Mouse (Mus musculus) kidney, adult 11 months (tissue): ENCODE measurements around the gene Olfr48.

Experiments used
- DNase-seq: peaks from one replicate; pipeline ENCODE4 v3.0.0; 2022

Gene Olfr48

DNA sequence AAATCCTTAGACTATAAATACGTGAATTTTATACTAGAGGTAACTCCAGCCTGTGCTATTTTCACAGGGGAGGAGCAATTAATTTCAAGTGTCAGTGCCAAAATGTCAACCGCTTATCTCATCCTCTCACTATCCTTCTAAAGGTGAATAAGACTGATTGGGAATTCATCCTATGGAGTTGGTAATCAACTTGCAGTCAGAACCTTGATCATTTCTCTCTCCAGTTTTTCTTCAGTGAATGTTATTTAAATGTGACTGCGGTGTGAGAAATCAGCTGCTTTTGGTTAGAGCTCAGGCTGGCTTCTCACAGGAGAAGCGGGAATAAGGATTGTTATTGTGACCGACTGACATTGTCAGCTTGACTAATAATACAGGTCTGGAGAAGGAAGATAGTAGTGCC is at the start of gene Olfr48:
Gene Olfr48 (minus strand): TSS at position 101 of the 400 bp plus-strand sequence.
- no peak for DNase-seq

DNA sequence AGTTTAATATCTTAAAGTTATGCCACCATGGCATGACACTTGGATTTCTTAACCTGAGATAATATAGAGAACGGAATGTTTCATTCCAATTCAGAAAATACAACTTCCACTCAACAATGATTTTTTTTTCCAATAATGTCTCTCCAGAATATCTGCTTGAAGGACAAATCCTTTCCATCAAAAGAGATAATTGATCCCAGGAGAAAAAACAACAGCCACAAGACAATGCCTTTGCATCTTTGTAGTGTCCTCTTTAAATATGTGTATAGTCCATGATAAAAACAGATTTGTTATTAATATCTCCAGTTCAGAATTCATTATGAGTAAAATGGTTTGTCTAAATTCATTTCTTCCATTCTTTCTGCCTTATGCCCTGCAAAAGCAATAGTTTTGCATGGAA is 30.1 kb upstream of the Olfr48 start, which contains the start of gene Olfr1257:
Gene Olfr1257 (plus strand): TSS at position 301 of the 400 bp plus-strand sequence.
- no peak for DNase-seq

DNA sequence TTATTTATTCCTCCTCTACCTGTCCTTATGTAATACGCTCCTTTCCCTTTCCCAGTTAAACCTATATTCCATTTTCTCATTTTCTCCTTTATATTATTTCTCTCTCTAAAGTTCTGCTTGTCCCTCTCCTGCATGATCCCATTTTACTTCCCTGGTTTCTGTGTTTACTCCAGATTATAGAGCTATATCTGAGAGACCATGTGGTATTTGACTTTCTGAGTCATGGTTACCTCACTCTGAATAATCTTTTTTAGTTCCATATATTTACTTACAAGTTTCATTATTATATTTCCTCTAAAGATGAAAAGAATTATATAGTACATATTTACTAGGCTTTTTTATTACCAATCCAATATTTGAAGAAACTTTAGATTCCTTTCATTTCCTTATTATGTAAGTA is 1.2 kb upstream of the Olfr48 start:
- no peak for DNase-seq

DNA sequence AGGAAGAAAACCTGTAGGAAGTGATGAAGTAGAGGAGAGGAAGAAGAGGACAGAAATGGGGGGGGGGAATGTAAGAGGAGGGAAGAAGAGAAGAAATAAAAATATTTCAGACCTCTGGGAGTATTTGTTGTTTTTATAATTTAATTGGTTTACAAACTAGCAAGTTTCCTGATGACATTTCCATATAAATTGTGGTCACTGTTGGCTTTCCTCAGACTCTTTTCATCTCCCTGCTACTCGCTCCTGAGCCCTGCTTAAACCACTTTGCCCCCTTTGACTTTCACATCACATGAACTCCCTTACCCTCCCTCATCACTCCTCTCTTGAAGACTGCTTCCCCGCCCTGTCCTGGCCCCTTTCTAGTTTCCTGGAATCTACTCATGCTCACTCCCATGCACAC is 6.5 kb downstream of the Olfr48 start, which contains the start of gene Olfr1256:
Gene Olfr1256 (minus strand): TSS at position 101 of the 400 bp plus-strand sequence.
- DNase-seq, result no peak

DNA sequence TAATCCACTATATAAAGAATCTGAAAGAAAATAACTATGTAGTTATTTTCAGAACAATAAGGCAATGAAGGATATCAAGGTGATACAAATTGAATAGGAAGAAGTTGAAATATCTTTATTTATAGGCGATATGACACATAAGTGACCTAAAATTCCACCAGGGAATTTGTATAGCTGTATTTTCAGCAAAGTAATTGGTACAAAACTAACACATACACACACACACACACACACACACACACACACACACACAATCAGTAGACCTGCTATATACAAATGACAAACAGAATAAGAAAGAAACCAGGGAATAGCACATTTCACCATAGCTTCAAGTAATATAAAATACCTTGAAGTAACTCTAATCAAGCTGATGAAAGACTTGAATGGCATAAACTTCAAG is 27.8 kb downstream of the Olfr48 start:
- DNase-seq, result no peak

DNA sequence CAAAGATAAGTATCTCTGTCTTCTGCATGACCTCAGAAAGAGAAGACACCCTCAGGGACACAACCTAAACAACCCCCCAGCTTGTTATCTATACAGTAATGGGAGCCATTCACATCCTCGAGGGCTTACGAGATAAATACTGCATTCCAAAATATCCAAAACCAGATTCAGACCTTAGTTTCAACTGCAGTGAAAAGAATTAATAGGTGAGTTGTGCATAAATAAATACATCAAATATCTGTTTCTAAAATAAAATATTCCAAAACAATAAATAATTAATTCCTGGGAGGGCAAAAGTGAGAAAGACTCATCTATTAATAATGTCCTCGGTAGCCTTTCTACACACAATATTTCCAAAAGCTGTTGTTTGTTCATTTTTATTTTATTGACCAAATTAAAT is 36.3 kb downstream of the Olfr48 start, which contains the start of gene Olfr1255:
Gene Olfr1255 (plus strand): TSS at position 301 of the 400 bp plus-strand sequence.
- no peak for DNase-seq

DNA sequence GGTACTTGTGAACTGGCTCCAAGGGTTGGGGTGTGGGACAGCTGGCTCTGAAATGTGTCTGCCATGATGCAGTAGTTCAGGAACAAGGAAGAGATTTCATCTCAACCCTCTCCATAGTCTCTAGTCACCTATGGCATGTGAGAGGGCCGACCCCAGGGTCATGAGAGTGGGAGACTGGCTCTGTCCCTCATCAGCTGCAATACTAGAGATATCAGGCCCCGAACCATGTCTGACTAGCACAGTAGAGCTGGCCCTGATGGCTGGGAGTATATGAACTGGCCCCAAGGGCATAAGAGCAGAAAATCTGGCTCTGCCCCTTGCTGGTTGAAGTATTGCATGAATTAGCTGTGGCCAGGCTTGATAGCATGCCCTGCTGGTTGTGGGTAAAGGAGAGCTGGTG is 37.3 kb downstream of the Olfr48 start:
- DNase-seq, result no peak

DNA sequence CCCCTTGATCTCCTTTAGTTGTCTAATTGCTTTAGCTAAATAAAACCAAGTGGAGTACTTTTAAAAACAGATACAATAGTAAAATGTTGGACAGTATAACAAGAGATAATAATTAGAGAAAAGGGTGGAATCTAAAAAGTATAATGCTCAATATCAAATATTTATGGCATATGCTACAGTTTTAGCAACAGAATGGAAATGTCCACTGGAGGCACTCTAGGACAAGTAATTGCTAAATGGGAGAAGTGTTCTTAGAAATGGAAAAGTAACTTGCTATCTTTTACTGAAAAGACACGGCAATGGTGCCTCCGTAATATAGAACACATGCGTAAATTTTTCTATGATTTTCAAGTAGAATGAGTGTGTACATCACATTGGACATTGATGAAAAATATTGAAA is 48.4 kb downstream of the Olfr48 start:
- DNase-seq, result no peak

DNA sequence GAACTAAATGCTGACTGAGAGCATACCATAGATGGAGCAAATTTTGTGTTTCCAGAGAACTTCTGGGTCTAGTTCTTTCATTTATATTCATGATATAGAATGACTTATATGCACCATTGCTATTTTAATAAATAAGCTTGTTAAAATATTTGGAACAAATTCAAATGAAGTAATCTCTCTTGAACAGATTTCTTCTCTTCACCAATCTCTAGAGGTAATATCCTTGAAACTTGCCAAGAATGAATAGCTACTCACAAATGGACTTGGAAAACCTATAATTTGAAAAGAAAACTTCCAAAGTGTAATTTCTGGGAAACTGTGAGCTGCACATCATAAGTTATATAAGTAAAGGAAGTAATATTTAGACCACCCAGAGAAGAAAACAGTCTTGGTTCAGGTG is 54.5 kb downstream of the Olfr48 start, which contains the start of gene Olfr1254:
Gene Olfr1254 (minus strand): TSS at position 101 of the 400 bp plus-strand sequence.
- no peak for DNase-seq
